Mouse (Mus musculus) ES-Bruce4 (cell line): ENCODE data around the gene Tgm1.

Source experiments
- CTCF ChIP-seq: IDR thresholded peaks from one replicate; pipeline ENCODE4 v1.8.1; 2011; ENCODE audit warnings: low read depth, low read length
- EP300 ChIP-seq: IDR thresholded peaks from 2 replicates; pipeline ENCODE4 v1.6.1; 2011; ENCODE audit warnings: low read depth, low read length; ENCODE audit not compliant: insufficient read depth
- POLR2A ChIP-seq: IDR thresholded peaks from one replicate; pipeline ENCODE4 v1.8.1; 2011; ENCODE audit warnings: low read length; ENCODE audit not compliant: insufficient read depth

- TF ChIP-seq POLR2A (no peak), CTCF (no peak), EP300 (no peak)
Observed at GRCm38 (mm10) chr14:55682118-55682493, 31.6 kb downstream of the Tgm1 start.
